Mouse (Mus musculus): ENCODE results near the gene Nsf. TPM values are rescaled to one million over a fixed set of nuclear protein-coding genes. Genes with fewer than 3 reads are reported as not detected.

Gene Nsf
- polyA plus RNA-seq, 1 experiment, result 0.27 TPM

DNA sequence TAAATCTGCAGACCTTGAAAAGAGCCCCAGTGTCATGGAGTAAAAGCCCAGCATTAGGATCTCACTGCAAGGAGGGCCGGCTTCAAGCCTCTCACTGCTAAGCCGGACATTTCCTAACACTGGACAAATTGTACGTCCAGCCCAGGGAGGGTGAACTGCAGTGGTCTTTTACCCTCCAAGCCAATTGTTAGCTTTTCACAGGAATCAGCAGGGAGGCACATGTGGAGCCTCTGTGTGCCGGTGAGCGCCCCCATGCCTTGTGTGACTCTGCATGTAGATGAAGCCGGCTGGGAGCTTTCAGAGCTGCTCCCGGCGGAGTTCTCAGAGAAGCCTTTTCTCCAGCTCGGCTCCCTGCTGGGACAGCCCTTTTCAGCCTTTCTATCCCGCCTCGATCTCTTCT, 113.0 kb downstream of the Nsf start:
- Histone ChIP-seq H3K27me3 (ENCODE audit: control insufficient read depth) (no peaks in the 10 kb centered on the region), H3K9me3 (ENCODE audit: control insufficient read depth, low read length) (no peaks in the 10 kb centered on the region), H3K4me3 (replicated peaks) (no peak overlapping the region), H3K36me3 (ENCODE audit: control insufficient read depth) (peaks cover 23% of the 10 kb centered on the region), H3K4me1 (ENCODE audit: control insufficient read depth) (peaks cover 15% of the 10 kb centered on the region)
- TF ChIP-seq GATA1 (IDR thresholded peaks at IDR 0.05; ENCODE audit: low read length), result no peak
- TF ChIP-seq TAL1 (IDR thresholded peaks at IDR 0.05; ENCODE audit: low read length), result no peak

DNA sequence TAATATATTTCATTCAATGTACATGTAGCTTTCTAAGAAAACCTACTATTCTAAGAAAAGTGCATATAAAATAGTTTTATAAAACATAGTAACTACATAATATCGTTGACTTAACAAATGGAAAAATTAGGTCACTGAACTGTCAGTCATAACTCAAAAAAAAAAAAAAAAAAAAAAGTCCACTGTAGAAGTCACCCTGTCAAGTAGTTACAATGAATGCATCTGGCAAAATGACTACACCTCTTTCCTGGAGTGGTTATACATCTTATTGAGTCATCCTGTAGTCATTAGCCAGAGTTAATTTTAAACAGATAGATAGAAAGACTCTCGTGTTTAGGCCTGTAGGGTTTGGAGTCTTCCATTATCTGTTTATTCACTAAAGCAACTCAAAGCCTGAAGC, 114.9 kb downstream of the Nsf start:
- no peaks in the 10 kb centered on the region for H3K27me3 ChIP-seq (ENCODE audit: control insufficient read depth)
- peaks cover 17% of the 10 kb centered on the region for H3K36me3 ChIP-seq (ENCODE audit: control insufficient read depth)
- TF ChIP-seq GATA1 (IDR thresholded peaks at IDR 0.05; ENCODE audit: low read length) (no peak), TAL1 (IDR thresholded peaks at IDR 0.05; ENCODE audit: low read length) (no peak)
- no peak overlapping the region for H3K4me3 ChIP-seq (replicated peaks)
- peaks cover 4% of the 10 kb centered on the region for H3K4me1 ChIP-seq (ENCODE audit: control insufficient read depth)
- H3K9me3 ChIP-seq (ENCODE audit: control insufficient read depth, low read length), result no peaks in the 10 kb centered on the region

DNA sequence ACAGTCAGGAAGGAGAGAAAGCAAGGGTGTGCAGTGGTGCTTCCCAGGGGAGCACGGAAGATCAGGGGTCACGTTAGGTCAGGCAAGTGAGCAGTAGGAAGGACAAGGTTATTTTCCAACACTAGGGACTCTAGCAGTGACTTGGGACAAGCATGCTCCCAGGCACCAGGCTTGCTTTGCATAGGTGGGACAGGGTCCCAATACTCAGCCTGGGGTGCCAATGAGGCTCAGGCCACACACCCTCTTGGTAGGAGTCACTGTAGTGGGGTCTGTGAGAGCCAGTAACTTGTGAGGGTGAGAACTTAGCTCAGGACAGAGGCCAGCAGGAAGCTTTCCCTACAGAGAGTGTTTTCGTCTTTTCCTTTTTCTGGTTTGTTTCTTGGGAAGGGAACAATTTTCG, 121.5 kb downstream of the Nsf start:
- TF ChIP-seq GATA1 (IDR thresholded peaks at IDR 0.05; ENCODE audit: low read length) (no peak), TAL1 (IDR thresholded peaks at IDR 0.05; ENCODE audit: low read length) (no peak)
- Histone ChIP-seq H3K36me3 (ENCODE audit: control insufficient read depth) (peaks cover 24% of the 10 kb centered on the region), H3K4me1 (ENCODE audit: control insufficient read depth) (no peaks in the 10 kb centered on the region), H3K9me3 (ENCODE audit: control insufficient read depth, low read length) (no peaks in the 10 kb centered on the region), H3K27me3 (ENCODE audit: control insufficient read depth) (no peaks in the 10 kb centered on the region), H3K4me3 (replicated peaks) (no peak overlapping the region)

DNA sequence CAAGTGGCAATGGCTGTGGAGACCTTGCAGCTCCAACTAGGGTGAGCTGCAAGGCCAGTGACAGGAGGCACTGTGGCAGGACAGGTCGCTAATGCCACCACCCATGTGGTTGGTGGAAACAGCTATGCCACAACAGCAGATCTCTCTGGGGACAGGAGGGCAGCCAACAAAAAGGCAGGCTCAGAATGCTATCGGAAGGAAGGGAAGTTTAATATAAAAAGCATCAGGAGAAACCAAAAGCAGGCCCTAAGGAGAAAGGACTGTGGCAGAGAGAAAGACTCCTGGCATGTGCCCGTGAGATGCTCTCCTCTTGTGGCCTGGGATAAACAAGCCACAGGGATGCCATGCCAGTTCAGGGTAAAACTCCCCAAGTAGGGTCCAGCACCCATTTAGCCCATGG, 122.1 kb downstream of the Nsf start:
- Histone ChIP-seq H3K4me3 (replicated peaks) (no peak overlapping the region), H3K36me3 (ENCODE audit: control insufficient read depth) (peaks cover 29% of the 10 kb centered on the region), H3K4me1 (ENCODE audit: control insufficient read depth) (no peaks in the 10 kb centered on the region), H3K9me3 (ENCODE audit: control insufficient read depth, low read length) (no peaks in the 10 kb centered on the region), H3K27me3 (ENCODE audit: control insufficient read depth) (no peaks in the 10 kb centered on the region)
- no peak for TF ChIP-seq TAL1 (IDR thresholded peaks at IDR 0.05; ENCODE audit: low read length)
- no peak for TF ChIP-seq GATA1 (IDR thresholded peaks at IDR 0.05; ENCODE audit: low read length)

DNA sequence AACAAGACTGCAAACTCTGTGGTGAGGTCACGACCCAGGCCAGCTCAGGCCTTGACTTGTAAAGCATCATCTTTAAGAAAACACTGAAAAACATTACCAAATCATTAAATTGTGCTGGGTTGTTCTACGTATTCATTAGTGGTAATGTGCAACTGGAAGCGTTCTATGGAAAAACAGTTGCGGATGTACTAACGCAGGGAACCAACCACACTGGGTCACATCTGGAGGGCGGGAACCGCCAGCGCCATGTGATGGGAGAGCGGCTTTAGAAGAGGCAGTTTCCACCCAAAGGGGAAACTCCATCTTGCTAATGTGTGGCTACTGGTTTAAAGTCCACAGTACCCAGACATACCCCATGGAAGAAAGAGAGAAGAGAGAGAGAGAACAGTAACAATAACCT, 123.4 kb downstream of the Nsf start:
- no peaks in the 10 kb centered on the region for H3K4me1 ChIP-seq (ENCODE audit: control insufficient read depth)
- no peak overlapping the region for H3K4me3 ChIP-seq (replicated peaks)
- H3K36me3 ChIP-seq (ENCODE audit: control insufficient read depth), result peaks cover 31% of the 10 kb centered on the region
- H3K9me3 ChIP-seq (ENCODE audit: control insufficient read depth, low read length), result no peaks in the 10 kb centered on the region
- no peak for TF ChIP-seq TAL1 (IDR thresholded peaks at IDR 0.05; ENCODE audit: low read length)
- no peak for TF ChIP-seq GATA1 (IDR thresholded peaks at IDR 0.05; ENCODE audit: low read length)
- no peaks in the 10 kb centered on the region for H3K27me3 ChIP-seq (ENCODE audit: control insufficient read depth)

DNA sequence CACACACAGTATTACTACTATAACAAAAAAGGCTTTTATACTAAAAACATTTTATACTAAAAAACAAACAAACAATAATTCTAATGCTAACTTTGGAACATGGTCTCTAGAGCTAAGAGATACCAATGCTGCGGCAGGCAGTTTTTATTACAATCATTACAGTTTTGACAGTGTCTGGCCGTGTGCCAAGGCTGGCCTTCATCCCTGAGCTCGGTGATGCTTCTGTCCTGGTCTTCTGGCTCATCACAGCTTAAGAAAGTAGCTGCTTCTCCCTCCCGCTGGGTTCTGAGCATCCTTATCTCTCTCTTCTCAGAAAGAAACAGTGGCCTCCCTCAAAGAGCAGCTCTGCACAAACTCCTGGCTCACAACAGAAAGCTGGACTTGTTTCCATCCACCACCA, 123.9 kb downstream of the Nsf start:
- no peak for TF ChIP-seq TAL1 (IDR thresholded peaks at IDR 0.05; ENCODE audit: low read length)
- TF ChIP-seq GATA1 (IDR thresholded peaks at IDR 0.05; ENCODE audit: low read length), result no peak
- no peaks in the 10 kb centered on the region for H3K27me3 ChIP-seq (ENCODE audit: control insufficient read depth)
- H3K4me1 ChIP-seq (ENCODE audit: control insufficient read depth), result no peaks in the 10 kb centered on the region
- no peak overlapping the region for H3K4me3 ChIP-seq (replicated peaks)
- H3K36me3 ChIP-seq (ENCODE audit: control insufficient read depth), result peaks cover 35% of the 10 kb centered on the region
- no peaks in the 10 kb centered on the region for H3K9me3 ChIP-seq (ENCODE audit: control insufficient read depth, low read length)

DNA sequence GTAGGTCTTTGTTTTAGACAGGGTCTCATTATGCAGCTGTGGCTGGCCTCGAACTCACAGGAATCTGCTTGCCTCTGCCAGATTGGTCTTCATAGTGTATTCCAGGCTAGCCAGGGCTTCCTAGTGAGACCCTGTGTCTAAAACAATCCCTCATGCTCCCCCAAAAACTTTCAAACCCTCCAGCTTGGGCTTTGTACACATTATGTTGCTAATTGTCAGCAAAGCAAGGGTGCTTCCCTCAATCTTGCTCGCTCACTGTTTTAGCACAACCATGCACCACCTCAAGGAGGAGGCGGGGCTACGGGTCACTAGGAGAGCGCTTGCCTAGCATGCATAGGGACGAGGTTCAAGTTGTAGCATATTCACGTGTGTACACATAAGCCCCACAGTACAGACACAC, 125.0 kb downstream of the Nsf start:
- TF ChIP-seq TAL1 (IDR thresholded peaks at IDR 0.05; ENCODE audit: low read length) (no peak), GATA1 (IDR thresholded peaks at IDR 0.05; ENCODE audit: low read length) (no peak)
- Histone ChIP-seq H3K27me3 (ENCODE audit: control insufficient read depth) (no peaks in the 10 kb centered on the region), H3K36me3 (ENCODE audit: control insufficient read depth) (peaks cover 40% of the 10 kb centered on the region), H3K4me3 (replicated peaks) (no peak overlapping the region), H3K4me1 (ENCODE audit: control insufficient read depth) (no peaks in the 10 kb centered on the region), H3K9me3 (ENCODE audit: control insufficient read depth, low read length) (no peaks in the 10 kb centered on the region)

DNA sequence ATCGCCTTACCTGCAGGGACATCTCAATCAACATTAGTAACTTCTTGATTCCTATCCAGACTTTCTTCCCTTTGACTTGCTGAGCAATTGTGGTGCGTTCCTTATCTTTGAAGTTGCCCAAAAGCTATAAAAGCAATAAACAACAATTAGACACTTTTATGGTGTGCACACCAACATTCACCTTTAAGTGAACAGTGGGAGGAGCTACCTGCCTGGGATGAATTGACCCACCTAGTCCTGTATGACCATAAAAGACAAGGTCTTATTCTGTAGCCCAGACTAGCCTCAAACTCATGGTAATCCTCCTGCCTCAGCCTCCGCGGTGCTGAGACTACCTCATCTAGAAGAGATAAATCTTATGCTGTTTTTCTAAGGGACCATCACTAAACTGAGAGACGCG, 126.7 kb downstream of the Nsf start:
- TF ChIP-seq GATA1 (IDR thresholded peaks at IDR 0.05; ENCODE audit: low read length) (no peak), TAL1 (IDR thresholded peaks at IDR 0.05; ENCODE audit: low read length) (no peak)
- peaks cover 52% of the 10 kb centered on the region for H3K36me3 ChIP-seq (ENCODE audit: control insufficient read depth)

DNA sequence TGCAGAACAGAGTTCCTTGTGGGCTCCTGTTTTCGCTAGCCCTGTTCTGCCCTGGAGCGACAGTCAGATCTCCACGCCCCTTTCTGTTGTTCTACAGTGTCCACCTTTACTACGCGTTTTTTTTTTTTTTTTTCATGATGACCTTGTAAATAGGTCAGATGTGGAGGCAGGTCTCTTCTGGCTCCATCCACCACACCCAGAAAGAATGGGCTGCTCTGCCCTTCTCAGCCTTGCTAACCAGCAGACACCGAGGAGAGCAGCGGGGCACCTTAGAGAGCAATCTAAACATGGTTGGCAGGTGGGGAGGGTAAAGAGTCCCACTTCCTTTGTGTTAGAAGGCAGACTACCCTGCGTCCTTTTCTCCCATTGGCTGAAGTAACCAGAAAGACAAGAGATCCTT, 137.1 kb downstream of the Nsf start:
- Histone ChIP-seq H3K27me3 (ENCODE audit: control insufficient read depth) (peaks cover 21% of the 10 kb centered on the region), H3K4me3 (replicated peaks) (no peak overlapping the region), H3K36me3 (ENCODE audit: control insufficient read depth) (peaks cover 6% of the 10 kb centered on the region), H3K4me1 (ENCODE audit: control insufficient read depth) (peaks cover 8% of the 10 kb centered on the region), H3K9me3 (ENCODE audit: control insufficient read depth, low read length) (no peaks in the 10 kb centered on the region)
- TF ChIP-seq TAL1 (IDR thresholded peaks at IDR 0.05; ENCODE audit: low read length), result no peak
- TF ChIP-seq GATA1 (IDR thresholded peaks at IDR 0.05; ENCODE audit: low read length), result no peak

More for the DNA sequence above, 126.7 kb downstream of the Nsf start:
- Histone ChIP-seq H3K4me3 (replicated peaks) (no peak overlapping the region), H3K27me3 (ENCODE audit: control insufficient read depth) (no peaks in the 10 kb centered on the region), H3K4me1 (ENCODE audit: control insufficient read depth) (no peaks in the 10 kb centered on the region), H3K9me3 (ENCODE audit: control insufficient read depth, low read length) (no peaks in the 10 kb centered on the region)

DNA sequence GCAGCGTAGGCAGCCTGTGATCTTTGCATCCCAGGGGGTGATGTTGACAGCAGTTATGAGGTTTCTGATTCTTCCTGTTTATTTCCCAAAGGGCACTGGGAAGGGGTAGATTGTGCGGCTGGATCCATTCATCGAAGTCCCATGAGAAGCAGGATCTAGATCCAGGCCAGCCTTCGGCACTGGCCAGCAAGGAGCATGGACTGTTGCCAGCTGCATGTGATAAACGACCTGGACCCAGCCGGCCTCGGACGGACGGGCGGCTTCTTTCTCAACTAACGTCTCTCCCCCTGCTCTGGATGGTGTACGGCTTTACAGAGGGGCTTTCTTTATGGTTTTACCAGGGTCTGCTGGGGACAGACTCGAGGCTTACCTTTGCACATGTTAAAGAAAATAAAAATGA, 137.9 kb downstream of the Nsf start:
- Histone ChIP-seq H3K36me3 (ENCODE audit: control insufficient read depth) (peaks cover 3% of the 10 kb centered on the region; the same call in 1 of the 2 replicates), H3K4me3 (replicated peaks) (no peak overlapping the region), H3K4me1 (ENCODE audit: control insufficient read depth) (peaks cover 8% of the 10 kb centered on the region), H3K27me3 (ENCODE audit: control insufficient read depth) (peaks cover 29% of the 10 kb centered on the region), H3K9me3 (ENCODE audit: control insufficient read depth, low read length) (no peaks in the 10 kb centered on the region; the same call in 1 of the 2 replicates)
- TF ChIP-seq GATA1 (IDR thresholded peaks at IDR 0.05; ENCODE audit: low read length) (no peak), TAL1 (IDR thresholded peaks at IDR 0.05; ENCODE audit: low read length) (no peak)

All from erythroblast, embryonic 14.5 days (primary cell).